Mouse (Mus musculus): ENCODE measurements around the gene Defb19. TPM values are rescaled to one million over a fixed set of nuclear protein-coding genes. Genes with fewer than 3 reads are reported as not detected.

Gene Defb19
- polyA plus RNA-seq, 1 experiment from 2014 or later, result not detected

DNA sequence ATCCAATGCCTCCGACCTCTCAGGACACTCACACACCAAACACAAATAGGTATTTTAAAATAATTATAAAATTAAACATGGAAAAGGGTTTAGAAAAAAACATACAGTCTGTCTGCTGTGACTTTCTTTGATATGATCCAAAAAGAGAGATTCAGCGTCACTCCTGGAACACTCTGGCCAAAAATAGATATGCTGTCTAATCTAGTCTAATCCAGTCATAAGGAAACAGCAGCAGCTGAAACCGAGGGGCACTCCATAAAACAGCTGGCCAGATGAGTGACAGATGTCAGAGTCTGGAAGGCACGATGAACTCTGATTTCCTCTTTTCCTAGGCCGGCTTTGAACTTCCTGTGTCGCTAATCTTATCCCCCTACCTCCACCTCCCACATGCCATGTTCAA, 36.4 kb upstream of the Defb19 start:
- Histone ChIP-seq H3K4me3 (replicated peaks) (no peak overlapping the region), H3K9ac (no peak overlapping the region), H3K36me3 (no peaks in the 10 kb centered on the region), H3K4me1 (replicated peaks) (no peaks in the 10 kb centered on the region), H3K9me3 (replicated peaks) (no peaks in the 10 kb centered on the region), H3K27ac (no peak overlapping the region), H3K4me2 (no peak overlapping the region), H3K27me3 (no peaks in the 10 kb centered on the region)
- no peak for ATAC-seq (ENCODE audit: low read depth)
- 21% methylated on average over 6 of the region's 6 CpGs for WGBS (ENCODE audit: insufficient replicate concordance)
- DNase-seq, result no peak

DNA sequence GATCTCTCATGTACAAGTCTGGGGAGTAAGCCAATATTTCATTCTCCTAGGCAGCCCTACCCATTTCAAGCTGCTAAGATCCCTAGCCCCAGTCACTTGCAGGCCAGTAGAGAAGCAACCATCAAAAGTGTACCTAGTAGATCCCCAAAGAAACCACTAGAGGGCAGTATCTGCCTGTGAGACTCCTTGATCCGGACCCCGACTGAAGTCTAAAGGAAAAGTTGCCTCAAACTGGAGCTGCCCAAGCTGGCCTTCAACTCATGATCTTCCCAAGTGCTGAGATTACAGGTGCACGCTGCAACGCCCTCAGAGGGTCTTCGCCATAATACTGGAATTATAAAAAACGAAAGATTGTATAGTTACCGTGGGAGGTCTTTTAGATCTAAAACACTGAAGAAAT, 35.5 kb upstream of the Defb19 start:
- no peaks in the 10 kb centered on the region for H3K9me3 ChIP-seq (replicated peaks)
- DNase-seq (peak; percentile 10), ATAC-seq (ENCODE audit: low read depth) (no peak)
- 8% methylated on average over 7 of the region's 7 CpGs for WGBS (ENCODE audit: insufficient replicate concordance)
- no peaks in the 10 kb centered on the region for H3K36me3 ChIP-seq
- no peak overlapping the region for H3K27ac ChIP-seq
- no peaks in the 10 kb centered on the region for H3K27me3 ChIP-seq
- no peaks in the 10 kb centered on the region for H3K4me1 ChIP-seq (replicated peaks)
- H3K4me2 ChIP-seq, result no peak overlapping the region
- H3K4me3 ChIP-seq (replicated peaks), result no peak overlapping the region
- no peak overlapping the region for H3K9ac ChIP-seq

- H3K9me3 ChIP-seq (replicated peaks), result no peaks in the 10 kb centered on the region
- H3K4me3 ChIP-seq (replicated peaks), result no peak overlapping the region
- WGBS (ENCODE audit: insufficient replicate concordance), result 36% methylated on average over 8 of the region's 8 CpGs
- ATAC-seq (ENCODE audit: low read depth) (no peak), DNase-seq (no peak)
- no peak overlapping the region for H3K4me2 ChIP-seq
- no peaks in the 10 kb centered on the region for H3K27me3 ChIP-seq
- no peaks in the 10 kb centered on the region for H3K36me3 ChIP-seq
- no peak overlapping the region for H3K27ac ChIP-seq
- no peaks in the 10 kb centered on the region for H3K4me1 ChIP-seq (replicated peaks)
- no peak overlapping the region for H3K9ac ChIP-seq
Measured at GRCm38 (mm10) chr2:152612193-152612592, 32.1 kb upstream of the Defb19 start.

- Histone ChIP-seq H3K27ac (no peak overlapping the region), H3K36me3 (no peaks in the 10 kb centered on the region), H3K9ac (no peak overlapping the region), H3K9me3 (replicated peaks) (no peaks in the 10 kb centered on the region), H3K4me2 (no peak overlapping the region), H3K4me3 (replicated peaks) (no peak overlapping the region), H3K27me3 (no peaks in the 10 kb centered on the region), H3K4me1 (replicated peaks) (no peaks in the 10 kb centered on the region)
- WGBS (ENCODE audit: insufficient replicate concordance), result 64% methylated on average over 1 of the region's 1 CpGs
- ATAC-seq (ENCODE audit: low read depth) (no peak), DNase-seq (no peak)
Measured at GRCm38 (mm10) chr2:152608719-152609118, 28.6 kb upstream of the Defb19 start.

DNA sequence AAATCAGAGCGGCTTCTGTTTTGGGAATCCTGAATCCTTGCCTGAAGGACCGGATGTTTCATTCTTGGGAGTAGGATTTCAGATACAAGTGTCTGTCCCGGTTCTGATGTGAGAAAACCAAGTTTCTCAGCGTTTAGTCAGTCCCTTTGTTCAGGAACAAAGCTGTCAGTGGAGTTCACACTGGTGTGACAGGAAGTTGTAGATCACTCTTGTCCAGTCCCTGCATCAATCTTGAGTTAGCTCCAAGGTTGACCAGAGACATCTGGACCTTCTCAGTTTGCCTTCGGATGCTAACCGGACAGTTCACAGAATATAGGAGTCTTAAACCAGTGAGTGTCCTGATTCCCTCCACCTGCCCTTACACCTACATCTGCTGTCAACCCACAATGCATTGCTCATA, 27.6 kb upstream of the Defb19 start:
- 49% methylated on average over 6 of the region's 6 CpGs for WGBS (ENCODE audit: insufficient replicate concordance)
- no peak for ATAC-seq (ENCODE audit: low read depth)
- no peak overlapping the region for H3K4me3 ChIP-seq (replicated peaks)
- H3K4me1 ChIP-seq (replicated peaks), result no peaks in the 10 kb centered on the region
- H3K4me2 ChIP-seq, result no peak overlapping the region
- H3K9ac ChIP-seq, result no peak overlapping the region
- H3K27ac ChIP-seq, result no peak overlapping the region
- no peak for DNase-seq
- no peaks in the 10 kb centered on the region for H3K9me3 ChIP-seq (replicated peaks)
- H3K36me3 ChIP-seq, result no peaks in the 10 kb centered on the region
- H3K27me3 ChIP-seq, result no peaks in the 10 kb centered on the region

- Histone ChIP-seq H3K27me3 (no peaks in the 10 kb centered on the region), H3K27ac (no peak within 1 kb of the TSS), H3K4me1 (replicated peaks) (no peaks in the 10 kb centered on the region), H3K9ac (no peak within 1 kb of the TSS), H3K9me3 (replicated peaks) (no peaks in the 10 kb centered on the region), H3K36me3 (no peaks in the 10 kb centered on the region), H3K4me3 (replicated peaks) (no peak within 1 kb of the TSS), H3K4me2 (no peak within 1 kb of the TSS)
- no peak for DNase-seq
- 66% methylated on average over 15 of the region's 15 CpGs for WGBS (ENCODE audit: insufficient replicate concordance)
- ATAC-seq (ENCODE audit: low read depth), result no peak
Measured at GRCm38 (mm10) chr2:152604057-152604456, 23.9 kb upstream of the Defb19 start, which contains the start of gene Defb36. TSS of gene Defb36 (plus strand) at chr2:152604327.

GRCm38 (mm10) chr2:152601275-152601960, 21.3 kb upstream of the Defb19 start:
- no peaks in the 10 kb centered on the region for H3K9me3 ChIP-seq (replicated peaks)
- ATAC-seq (ENCODE audit: low read depth), result no peak
- 51% methylated on average over 4 of the region's 4 CpGs for WGBS (ENCODE audit: insufficient replicate concordance)
- no peak overlapping the region for H3K27ac ChIP-seq
- H3K27me3 ChIP-seq, result no peaks in the 10 kb centered on the region
- no peak overlapping the region for H3K4me2 ChIP-seq
- H3K4me3 ChIP-seq (replicated peaks), result no peak overlapping the region
- no peak for DNase-seq
- no peaks in the 10 kb centered on the region for H3K4me1 ChIP-seq (replicated peaks)
- no peaks in the 10 kb centered on the region for H3K36me3 ChIP-seq
- H3K9ac ChIP-seq, result no peak overlapping the region

DNA sequence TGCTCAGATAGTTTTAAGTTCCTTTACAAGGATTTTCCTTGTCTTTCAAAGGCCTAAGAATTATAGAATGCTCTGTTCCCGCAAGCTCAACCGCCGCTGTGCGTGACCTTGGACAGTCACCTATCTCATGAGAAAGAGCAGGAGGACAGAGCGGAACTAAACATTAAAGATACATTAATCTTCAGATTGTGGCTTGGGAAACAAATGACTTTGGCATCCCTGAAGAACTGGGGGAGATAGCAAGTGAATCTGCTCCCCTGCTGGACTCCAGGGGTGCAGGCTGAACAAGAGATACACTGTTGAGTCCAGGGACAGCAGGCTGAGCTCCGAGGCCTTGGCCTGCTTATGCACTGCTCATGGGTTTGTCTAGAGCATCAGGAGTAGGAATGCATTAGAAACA, 20.0 kb upstream of the Defb19 start:
- DNase-seq, result no peak
- WGBS (ENCODE audit: insufficient replicate concordance), result 70% methylated on average over 6 of the region's 6 CpGs
- Histone ChIP-seq H3K9ac (no peak overlapping the region), H3K4me3 (replicated peaks) (no peak overlapping the region), H3K4me2 (no peak overlapping the region), H3K36me3 (no peaks in the 10 kb centered on the region), H3K4me1 (replicated peaks) (no peaks in the 10 kb centered on the region), H3K27ac (no peak overlapping the region), H3K9me3 (replicated peaks) (no peaks in the 10 kb centered on the region), H3K27me3 (no peaks in the 10 kb centered on the region)
- no peak for ATAC-seq (ENCODE audit: low read depth)

DNA sequence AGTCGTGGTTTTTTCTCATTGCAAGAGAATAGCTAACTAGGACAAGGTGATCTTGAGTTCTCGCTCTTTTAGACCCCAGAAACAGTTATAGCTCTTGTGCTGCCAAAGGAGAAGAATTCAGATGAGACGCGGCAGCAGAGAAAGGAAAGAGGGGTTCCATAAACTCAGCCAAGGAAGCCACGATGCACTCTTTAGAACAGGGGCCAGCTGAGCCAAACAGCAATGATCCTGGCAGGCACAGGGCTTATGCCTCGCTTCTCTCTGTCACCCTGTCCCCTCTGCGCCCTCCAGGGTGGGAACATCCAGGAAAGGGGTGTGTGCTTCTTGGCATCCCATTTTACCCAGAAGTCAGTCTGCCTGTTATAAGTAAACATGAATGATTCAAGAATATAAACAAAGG, 19.2 kb upstream of the Defb19 start, which contains the start of gene Defb45:
Gene Defb45, minus strand, starts transcription at position 101 of the 400 bp plus-strand sequence.
- 48% methylated on average over 7 of the region's 7 CpGs for WGBS (ENCODE audit: insufficient replicate concordance)

GRCm38 (mm10) chr2:152589021-152589420, 8.9 kb upstream of the Defb19 start:
- Histone ChIP-seq H3K4me3 (replicated peaks) (no peak overlapping the region), H3K4me2 (no peak overlapping the region), H3K36me3 (no peaks in the 10 kb centered on the region), H3K9me3 (replicated peaks) (no peaks in the 10 kb centered on the region), H3K9ac (no peak overlapping the region), H3K27me3 (no peaks in the 10 kb centered on the region), H3K4me1 (replicated peaks) (no peaks in the 10 kb centered on the region), H3K27ac (no peak overlapping the region)
- WGBS (ENCODE audit: insufficient replicate concordance), result 53% methylated on average over 6 of the region's 6 CpGs
- ATAC-seq (ENCODE audit: low read depth), result no peak
- DNase-seq, result no peak

More for the DNA sequence above, 19.2 kb upstream of the Defb19 start, which contains the start of gene Defb45:
- Histone ChIP-seq H3K27me3 (no peaks in the 10 kb centered on the region), H3K4me3 (replicated peaks) (no peak within 1 kb of the TSS), H3K36me3 (no peaks in the 10 kb centered on the region), H3K27ac (no peak within 1 kb of the TSS), H3K9me3 (replicated peaks) (no peaks in the 10 kb centered on the region), H3K4me2 (no peak within 1 kb of the TSS), H3K4me1 (replicated peaks) (no peaks in the 10 kb centered on the region), H3K9ac (no peak within 1 kb of the TSS)
- DNase-seq (no peak), ATAC-seq (ENCODE audit: low read depth) (no peak)

- no peak overlapping the region for H3K9ac ChIP-seq
- ATAC-seq (ENCODE audit: low read depth) (no peak), DNase-seq (no peak)
- WGBS (ENCODE audit: insufficient replicate concordance), result 35% methylated on average over 2 of the region's 2 CpGs
- no peaks in the 10 kb centered on the region for H3K4me1 ChIP-seq (replicated peaks)
- no peak overlapping the region for H3K4me3 ChIP-seq (replicated peaks)
- H3K4me2 ChIP-seq, result no peak overlapping the region
- H3K36me3 ChIP-seq, result no peaks in the 10 kb centered on the region
- no peaks in the 10 kb centered on the region for H3K9me3 ChIP-seq (replicated peaks)
- H3K27ac ChIP-seq, result no peak overlapping the region
- no peaks in the 10 kb centered on the region for H3K27me3 ChIP-seq
Measured at GRCm38 (mm10) chr2:152588450-152588849, 8.3 kb upstream of the Defb19 start.

DNA sequence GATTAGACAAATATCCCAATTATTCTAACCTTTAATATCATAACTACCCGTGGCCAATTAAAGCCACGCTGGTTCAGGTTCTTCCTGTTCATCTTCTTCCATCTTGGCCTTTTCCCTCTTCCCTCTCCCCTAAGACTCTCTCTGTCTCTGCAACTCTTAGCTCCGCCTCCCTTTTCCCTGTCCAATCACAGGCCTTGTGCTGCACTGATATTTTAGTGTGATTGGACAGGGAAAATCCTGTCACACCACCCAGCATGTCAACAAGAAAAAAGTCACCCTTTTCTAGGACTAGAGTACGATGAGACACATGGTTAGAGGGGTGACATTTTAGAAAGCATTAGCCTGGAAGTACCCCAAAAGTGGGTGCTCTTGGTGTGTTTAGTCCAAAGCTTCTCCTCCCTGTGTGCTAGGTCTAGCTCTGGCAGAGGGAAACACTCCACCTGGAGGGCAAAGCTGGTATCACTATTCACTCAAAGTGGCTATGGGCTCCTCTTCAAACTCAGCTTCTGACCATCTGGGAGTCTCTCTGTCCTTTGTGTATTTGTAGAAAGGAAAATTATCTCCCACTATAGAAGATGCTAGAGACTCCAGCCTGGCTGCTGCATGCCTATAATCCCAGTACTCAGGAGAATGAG, 6.9 kb upstream of the Defb19 start:
- no peaks in the 10 kb centered on the region for H3K27me3 ChIP-seq
- DNase-seq (no peak), ATAC-seq (ENCODE audit: low read depth) (no peak)
- no peak overlapping the region for H3K9ac ChIP-seq
- H3K27ac ChIP-seq, result no peak overlapping the region
- H3K4me1 ChIP-seq (replicated peaks), result no peaks in the 10 kb centered on the region
- no peaks in the 10 kb centered on the region for H3K36me3 ChIP-seq
- no peak overlapping the region for H3K4me3 ChIP-seq (replicated peaks)
- H3K4me2 ChIP-seq, result no peak overlapping the region
- WGBS (ENCODE audit: insufficient replicate concordance), result 55% methylated on average over 4 of the region's 4 CpGs
- no peaks in the 10 kb centered on the region for H3K9me3 ChIP-seq (replicated peaks)

Measured in liver, embryonic 13.5 days (tissue).